Mouse (Mus musculus) adrenal gland, adult 8-10 months (tissue): ENCODE data around the gene Apol8. TPM values are rescaled to one million over a fixed set of nuclear protein-coding genes. Genes with fewer than 3 reads are reported as not detected.

Experiments used
- total RNA-seq, 4 experiments: library from RNA; stranded (reverse); gene quantifications; 2 replicates each; pipeline ENCODE4 v1.2.4; 2022

Gene Apol8
- total RNA-seq, 4 experiments from 2014 or later: 0.14 to 0.43 (median 0.15) TPM

Other genes with a start within 250 kb of the Apol8 start
- gene Apol11a, start 248.7 kb downstream of the Apol8 start, total RNA-seq: under 1 TPM in 2 of 4 experiments, not detected in 2; 0.31 to 0.38 TPM
- gene Apol7c, start 223.7 kb downstream of the Apol8 start, total RNA-seq: under 1 TPM in 1 of 4 experiments, not detected in 3; 0.22 TPM
- not detected for gene 1700025B11Rik, start 195.1 kb downstream of the Apol8 start, total RNA-seq
- gene Apol10b, start 160.9 kb downstream of the Apol8 start, total RNA-seq: under 1 TPM; 0.23 to 0.89 (median 0.51) TPM
- not detected for gene Gm36245, start 157.7 kb downstream of the Apol8 start, total RNA-seq
- gene Apol11b, start 113.7 kb downstream of the Apol8 start, total RNA-seq: 1 to 10 TPM in 1 of 4 experiments, under 1 TPM in 3; 0.20 to 1.2 (median 0.57) TPM
- gene Apol7e, start 58.1 kb downstream of the Apol8 start, total RNA-seq: under 1 TPM in 2 of 4 experiments, not detected in 2; 0.16 to 0.22 TPM
- 1 to 10 TPM in 2 of 4 experiments, under 1 TPM in 2; 0.35 to 1.7 (median 0.78) TPM for gene Apol9b, start 28.0 kb downstream of the Apol8 start, total RNA-seq
- gene Myh9, start 85.2 kb upstream of the Apol8 start, total RNA-seq: 100 to 1,000 TPM; 304 to 366 (median 340) TPM
- gene Txn2, start 172.0 kb upstream of the Apol8 start, total RNA-seq: 100 to 1,000 TPM; 548 to 745 (median 627) TPM
- gene Foxred2, start 199.7 kb upstream of the Apol8 start, total RNA-seq: 1 to 10 TPM; 4.2 to 9.3 (median 6.3) TPM
- gene Eif3d, start 213.8 kb upstream of the Apol8 start, total RNA-seq: 100 to 1,000 TPM; 140 to 159 (median 147) TPM